ENCODE assay signal across 33 mouse cellular contexts in genomic region chrX:53287924-53288323, GRCm38 (mm10). TPM values are rescaled to one million over a fixed set of nuclear protein-coding genes. Genes with fewer than 3 reads are reported as not detected.
DNase-seq lines count a peak whose midpoint lies in the region; ATAC-seq and TF ChIP-seq lines count a peak whose summit lies in the region.
"Had no signal": no experiment of that assay in that cellular context is flagged by ENCODE, and none has a peak within 500 bp of the region (broad histone marks: within the 10 kb centered on the region; RNA-seq: fewer than 3 reads in every experiment).

No protein-coding gene starts in this region.

- no peaks in the 10 kb centered on the region for H3K4me1 ChIP-seq in heart, embryonic 13.5 days
- H3K4me1 ChIP-seq in heart, embryonic 10.5 days, result no peaks in the 10 kb centered on the region
- H3K4me1 ChIP-seq in kidney, postnatal 0 days (replicated peaks; ENCODE audit: insufficient read depth, low read length), result no peaks in the 10 kb centered on the region
- H3K4me1 ChIP-seq in lung, postnatal 0 days (ENCODE audit: insufficient read depth, low read depth, low read length), result no peaks in the 10 kb centered on the region
- no peaks in the 10 kb centered on the region for H3K4me1 ChIP-seq in lung, adult 2 months (ENCODE audit: control insufficient read depth, insufficient read depth, low read length)
- no peaks in the 10 kb centered on the region for H3K4me1 ChIP-seq in limb, embryonic 15.5 days
- H3K4me1 ChIP-seq: hindbrain, embryonic 10.5 days; hindbrain, embryonic 15.5 days; liver, embryonic 12.5 days; neural tube, embryonic 15.5 days had no signal

- peak overlapping the region; percentile 48; the same call in 1 of the 2 replicates for H3K27ac ChIP-seq in heart, embryonic 13.5 days (replicated peaks)
- H3K27ac ChIP-seq in heart, embryonic 10.5 days, result no peak overlapping the region
- H3K27ac ChIP-seq in kidney, postnatal 0 days, result no peak overlapping the region
- H3K27ac ChIP-seq in lung, postnatal 0 days (ENCODE audit: low read length), result no peak overlapping the region
- peak overlapping the region; percentile 40; the same call in 1 of the 2 replicates for H3K27ac ChIP-seq in limb, embryonic 15.5 days
- H3K27ac ChIP-seq: gastrocnemius, adult 2 months; hindbrain, embryonic 10.5 days; hindbrain, embryonic 15.5 days; liver, embryonic 12.5 days; neural tube, embryonic 15.5 days had no signal

- H3K4me2 ChIP-seq in heart, embryonic 13.5 days, result no peak overlapping the region
- no peak overlapping the region for H3K4me2 ChIP-seq in kidney, postnatal 0 days (ENCODE audit: low read length)
- H3K4me2 ChIP-seq in lung, postnatal 0 days (replicated peaks; ENCODE audit: low read depth, low read length), result no peak overlapping the region
- no peak overlapping the region for H3K4me2 ChIP-seq in limb, embryonic 15.5 days
- H3K4me2 ChIP-seq: hindbrain, embryonic 15.5 days; liver, embryonic 12.5 days; neural tube, embryonic 15.5 days had no signal

- no peak overlapping the region for H3K4me3 ChIP-seq in heart, embryonic 13.5 days
- H3K4me3 ChIP-seq in heart, embryonic 10.5 days, result no peak overlapping the region
- no peak overlapping the region for H3K4me3 ChIP-seq in kidney, postnatal 0 days (replicated peaks; ENCODE audit: low read depth, low read length)
- no peak overlapping the region for H3K4me3 ChIP-seq in lung, postnatal 0 days (ENCODE audit: low read depth, low read length)
- H3K4me3 ChIP-seq in lung, adult 2 months (replicated peaks; ENCODE audit: extremely low read depth, low read depth, low read length), result no peak overlapping the region
- H3K4me3 ChIP-seq in limb, embryonic 15.5 days, result no peak overlapping the region
- H3K4me3 ChIP-seq: gastrocnemius, adult 2 months; hindbrain, embryonic 10.5 days; hindbrain, embryonic 15.5 days; liver, embryonic 12.5 days; neural tube, embryonic 15.5 days had no signal

- H3K27me3 ChIP-seq in heart, embryonic 13.5 days (replicated peaks), result no peaks in the 10 kb centered on the region
- no peaks in the 10 kb centered on the region for H3K27me3 ChIP-seq in heart, embryonic 10.5 days (ENCODE audit: insufficient read depth, poor library complexity, severe bottlenecking)
- H3K27me3 ChIP-seq in kidney, postnatal 0 days (ENCODE audit: insufficient read depth, low read length), result no peaks in the 10 kb centered on the region
- no peaks in the 10 kb centered on the region for H3K27me3 ChIP-seq in lung, postnatal 0 days (replicated peaks; ENCODE audit: insufficient read depth, low read length)
- no peaks in the 10 kb centered on the region for H3K27me3 ChIP-seq in limb, embryonic 15.5 days
- H3K27me3 ChIP-seq: hindbrain, embryonic 15.5 days; liver, embryonic 12.5 days; neural tube, embryonic 15.5 days had no signal

- TF ChIP-seq CTCF in kidney, postnatal 0 days (IDR thresholded peaks at IDR 0.05; ENCODE audit: low read depth), result no peak
- TF ChIP-seq CTCF in lung, postnatal 0 days (IDR thresholded peaks at IDR 0.05), result no peak
- no peak for TF ChIP-seq CTCF in lung, adult 2 months (IDR thresholded peaks at IDR 0.05; ENCODE audit: insufficient read depth, low read length)

- ATAC-seq in heart, embryonic 13.5 days (ENCODE audit: extremely low read depth, insufficient number of reproducible peaks, low FRiP score, low TSS enrichment), result no peak
- ATAC-seq in kidney, postnatal 0 days (replicated peaks; ENCODE audit: low FRiP score, low read depth), result no peak
- 0 out of 2 replicates have a peak, but pooled peaks have one; percentile 30 for ATAC-seq in lung, postnatal 0 days
- no peak for ATAC-seq in limb, embryonic 15.5 days (ENCODE audit: insufficient number of reproducible peaks, low FRiP score, low TSS enrichment, low read depth)
- ATAC-seq: forebrain, embryonic 16.5 days; inflammation-experienced regulatory T-cells, adult 6 months; liver, embryonic 12.5 days; liver, postnatal 0 days had no signal

- WGBS in heart, embryonic 13.5 days, result 59% methylated on average over 5 of the region's 5 CpGs
- 75% methylated on average over 5 of the region's 5 CpGs for WGBS in heart, embryonic 10.5 days
- 69% methylated on average over 5 of the region's 5 CpGs for WGBS in kidney, postnatal 0 days
- 41% methylated on average over 5 of the region's 5 CpGs for WGBS in lung, postnatal 0 days
- WGBS in lung, adult 2 months, result 51% methylated on average over 5 of the region's 5 CpGs
- WGBS in limb, embryonic 15.5 days, result 56% methylated on average over 5 of the region's 5 CpGs

- H3K9ac ChIP-seq in heart, embryonic 13.5 days, result no peak overlapping the region
- H3K9ac ChIP-seq in kidney, postnatal 0 days (ENCODE audit: low read depth, low read length), result no peak overlapping the region
- H3K9ac ChIP-seq in lung, postnatal 0 days (replicated peaks; ENCODE audit: low read depth), result no peak overlapping the region
- H3K9ac ChIP-seq in limb, embryonic 15.5 days, result no peak overlapping the region
- H3K9ac ChIP-seq: hindbrain, embryonic 15.5 days; liver, embryonic 12.5 days; liver, postnatal 0 days; neural tube, embryonic 15.5 days had no signal

- no peaks in the 10 kb centered on the region for H3K36me3 ChIP-seq in heart, embryonic 13.5 days
- no peaks in the 10 kb centered on the region for H3K36me3 ChIP-seq in heart, embryonic 10.5 days
- no peaks in the 10 kb centered on the region for H3K36me3 ChIP-seq in kidney, postnatal 0 days (ENCODE audit: insufficient read depth, low read length)
- no peaks in the 10 kb centered on the region for H3K36me3 ChIP-seq in lung, postnatal 0 days (ENCODE audit: insufficient read depth, low read length)
- H3K36me3 ChIP-seq in limb, embryonic 15.5 days, result no peaks in the 10 kb centered on the region
- H3K36me3 ChIP-seq: hindbrain, embryonic 10.5 days; hindbrain, embryonic 15.5 days; liver, embryonic 12.5 days; neural tube, embryonic 15.5 days had no signal

- no peaks in the 10 kb centered on the region for H3K9me3 ChIP-seq in heart, embryonic 13.5 days
- H3K9me3 ChIP-seq in heart, embryonic 10.5 days, result no peaks in the 10 kb centered on the region
- H3K9me3 ChIP-seq in kidney, postnatal 0 days (replicated peaks; ENCODE audit: low read length), result no peaks in the 10 kb centered on the region
- H3K9me3 ChIP-seq in lung, postnatal 0 days (ENCODE audit: low read length), result no peaks in the 10 kb centered on the region
- no peaks in the 10 kb centered on the region for H3K9me3 ChIP-seq in limb, embryonic 15.5 days
- H3K9me3 ChIP-seq: hindbrain, embryonic 10.5 days; hindbrain, embryonic 15.5 days; liver, embryonic 12.5 days; neural tube, embryonic 15.5 days had no signal

- no peak for TF ChIP-seq POLR2A in lung, adult 2 months (IDR thresholded peaks at IDR 0.05; ENCODE audit: borderline replicate concordance, extremely low read depth, low read depth, low read length)

- no peak for DNase-seq in heart, embryonic 10.5 days (ENCODE audit: low spot score)
- peak; percentile 44 for DNase-seq in kidney, postnatal 0 days (ENCODE audit: low spot score)
- DNase-seq in kidney, postnatal 14 days, result no peak
- peak; percentile 47 for DNase-seq in lung, postnatal 0 days (ENCODE audit: low spot score)
- no peak for DNase-seq in lung, adult 2 months
- DNase-seq in MN1 (ENCODE audit: low spot score), result no peak
- DNase-seq: adrenal gland, postnatal 25 days; cerebellum, adult 18-20 months; cerebellum, postnatal 25 days; gastrocnemius, adult 2 months; gastrocnemius, postnatal 36 days; heart, adult 18-20 months; kidney, adult 8-10 months; kidney, postnatal 10 days; layer of hippocampus, adult 9-11 months; liver, postnatal 0 days; midbrain, embryonic 14.5 days; retina, postnatal 1 day; right cerebral cortex, postnatal 14 days; thymus, adult 18-20 months; thymus, postnatal 25 days had no signal

- TF ChIP-seq EP300 in lung, postnatal 0 days (IDR thresholded peaks at IDR 0.05), result no peak

RNA-seq across cellular contexts. Expression of gene Fam122c, which starts 14.7 kb away (rescaled TPM):
- not detected in 2 replicates for polyA plus RNA-seq in heart, embryonic 13.5 days (2015; fragmentation: Nextera tagmentation; extraction: Ambion mirVana)
- polyA plus RNA-seq in heart, embryonic 10.5 days (2016; fragmentation: Nextera tagmentation; extraction: Ambion mirVana), result not detected in 2 replicates
- polyA plus RNA-seq in kidney, postnatal 0 days (2015; fragmentation: Nextera tagmentation; extraction: Ambion mirVana), result not detected in 2 replicates
- polyA plus RNA-seq in lung, postnatal 0 days (2015; fragmentation: Nextera tagmentation; extraction: Ambion mirVana), result not detected in 2 replicates
- not detected in 2 replicates for polyA plus RNA-seq in lung, adult 2 months (2012; rRNA removed)
- polyA plus RNA-seq in limb, embryonic 15.5 days (2015; fragmentation: Nextera tagmentation; extraction: Ambion mirVana), result not detected in 2 replicates
- polyA plus RNA-seq: embryonic facial prominence, embryonic 11.5 days; forebrain, embryonic 16.5 days; hindbrain, embryonic 10.5 days; hindbrain, embryonic 15.5 days; inflammation-experienced regulatory T-cells, adult 6 months; limb, embryonic 11.5 days; liver, embryonic 12.5 days; liver, postnatal 0 days; midbrain, embryonic 14.5 days; neural tube, embryonic 15.5 days; small intestine, adult 2 months; stomach, embryonic 16.5 days had no signal

RNA-seq across cellular contexts. Expression of gene Fam122b, which starts 18.3 kb away (rescaled TPM):
- 21.1 and 23.8 TPM in 2 replicates for polyA plus RNA-seq in heart, embryonic 13.5 days (2015; fragmentation: Nextera tagmentation; extraction: Ambion mirVana)
- polyA plus RNA-seq in heart, embryonic 10.5 days (2016; fragmentation: Nextera tagmentation; extraction: Ambion mirVana), result 14.8 and 21.1 TPM in 2 replicates
- polyA plus RNA-seq in kidney, postnatal 0 days (2015; fragmentation: Nextera tagmentation; extraction: Ambion mirVana), result 5.3 TPM in 2 replicates
- polyA plus RNA-seq in lung, postnatal 0 days (2015; fragmentation: Nextera tagmentation; extraction: Ambion mirVana), result 4.9 and 5.3 TPM in 2 replicates
- 1.9 and 2.6 TPM in 2 replicates for polyA plus RNA-seq in lung, adult 2 months (2012; rRNA removed)
- polyA plus RNA-seq in limb, embryonic 15.5 days (2015; fragmentation: Nextera tagmentation; extraction: Ambion mirVana), result 13.3 and 15.4 TPM in 2 replicates

RNA-seq across cellular contexts. Expression of gene Plac1, which starts 48.0 kb away (rescaled TPM):
- 7.6 and 8.0 TPM in 2 replicates for polyA plus RNA-seq in heart, embryonic 13.5 days (2015; fragmentation: Nextera tagmentation; extraction: Ambion mirVana)
- 13.3 and 15.1 TPM in 2 replicates for polyA plus RNA-seq in heart, embryonic 10.5 days (2016; fragmentation: Nextera tagmentation; extraction: Ambion mirVana)
- polyA plus RNA-seq in kidney, postnatal 0 days (2015; fragmentation: Nextera tagmentation; extraction: Ambion mirVana), result 2.2 and 2.9 TPM in 2 replicates
- 2.5 and 3.9 TPM in 2 replicates for polyA plus RNA-seq in lung, postnatal 0 days (2015; fragmentation: Nextera tagmentation; extraction: Ambion mirVana)
- polyA plus RNA-seq in lung, adult 2 months (2012; rRNA removed), result not detected in 2 replicates
- 11.2 and 11.4 TPM in 2 replicates for polyA plus RNA-seq in limb, embryonic 15.5 days (2015; fragmentation: Nextera tagmentation; extraction: Ambion mirVana)
- polyA plus RNA-seq: forebrain, embryonic 16.5 days; inflammation-experienced regulatory T-cells, adult 6 months; small intestine, adult 2 months had no signal

Comparison
In these comparisons a context has a peak if more than half of its experiments do, and no peak if none do; other contexts are left out.
1. H3K27ac ChIP-seq: peak in heart, embryonic 13.5 days (single experiment) and limb, embryonic 15.5 days (single experiment); none in heart, embryonic 10.5 days (single experiment), kidney, postnatal 0 days (single experiment) and lung, postnatal 0 days (single experiment).
2. DNase-seq: peak in kidney, postnatal 0 days (single experiment) and lung, postnatal 0 days (single experiment); none in heart, embryonic 10.5 days (single experiment), kidney, postnatal 14 days (single experiment), lung, adult 2 months (single experiment) and MN1 (single experiment).